Mouse (Mus musculus): Measurements from ENCODE around the gene Card19. TPM values are rescaled to one million over a fixed set of nuclear protein-coding genes. Genes with fewer than 3 reads are reported as not detected.

The Card19 gene
- polyA plus RNA-seq, 1 experiment from 2014 or later: 47.8 TPM

DNA sequence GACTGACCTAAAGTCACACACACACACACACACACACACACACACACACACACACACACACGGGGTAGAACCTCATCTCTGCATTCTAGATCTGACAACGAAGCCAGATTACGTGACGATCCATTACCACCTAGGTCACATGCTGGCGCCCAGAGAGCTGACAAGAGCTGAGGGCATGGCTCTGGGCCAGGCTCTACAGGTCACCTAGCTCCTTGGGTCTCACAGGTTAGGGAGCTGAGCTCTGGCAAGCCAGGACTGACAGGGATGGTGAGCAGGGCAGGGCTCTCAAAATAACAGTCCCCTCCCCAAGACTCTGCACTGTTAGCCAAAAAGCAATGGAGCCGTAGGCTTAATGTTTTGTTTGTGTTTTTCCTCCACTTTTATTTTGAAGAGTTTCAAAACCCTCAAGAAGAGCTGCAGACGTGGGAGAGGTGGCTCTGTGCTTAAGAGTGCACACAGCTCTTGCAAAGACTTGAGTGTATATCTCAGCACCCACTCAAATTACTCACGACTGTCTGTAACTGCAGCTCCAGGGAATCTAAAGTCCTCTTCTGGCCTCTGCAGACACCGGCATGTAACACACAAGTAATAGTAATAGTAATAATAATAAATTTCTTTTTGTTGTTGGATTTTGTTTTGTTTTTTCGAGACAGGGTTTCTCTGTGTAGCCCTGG, 57.7 kb downstream of the Card19 start:
- Histone ChIP-seq H3K27me3 (no peaks in the 10 kb centered on the region), H3K4me3 (no peak overlapping the region), H3K27ac (replicated peaks) (no peak overlapping the region), H3K4me1 (replicated peaks) (peaks cover 4% of the 10 kb centered on the region; the same call in 1 of the 2 replicates), H3K4me2 (no peak overlapping the region), H3K36me3 (no peaks in the 10 kb centered on the region), H3K9ac (no peak overlapping the region), H3K9me3 (peaks cover 5% of the 10 kb centered on the region; the same call in 1 of the 2 replicates)
- ATAC-seq (ENCODE audit: low read depth): no peak
- WGBS: 78% methylated on average over 10 of the region's 10 CpGs

GRCm38 (mm10) chr13:49156645-49157044, 59.2 kb downstream of the Card19 start:
- 77% methylated on average over 4 of the region's 4 CpGs for WGBS
- Histone ChIP-seq H3K9ac (no peak overlapping the region), H3K36me3 (no peaks in the 10 kb centered on the region), H3K27me3 (no peaks in the 10 kb centered on the region), H3K9me3 (peaks cover 5% of the 10 kb centered on the region; the same call in 1 of the 2 replicates), H3K4me1 (replicated peaks) (peaks cover 4% of the 10 kb centered on the region; the same call in 1 of the 2 replicates), H3K27ac (replicated peaks) (no peak overlapping the region), H3K4me2 (no peak overlapping the region), H3K4me3 (no peak overlapping the region)
- ATAC-seq (ENCODE audit: low read depth): no peak

DNA sequence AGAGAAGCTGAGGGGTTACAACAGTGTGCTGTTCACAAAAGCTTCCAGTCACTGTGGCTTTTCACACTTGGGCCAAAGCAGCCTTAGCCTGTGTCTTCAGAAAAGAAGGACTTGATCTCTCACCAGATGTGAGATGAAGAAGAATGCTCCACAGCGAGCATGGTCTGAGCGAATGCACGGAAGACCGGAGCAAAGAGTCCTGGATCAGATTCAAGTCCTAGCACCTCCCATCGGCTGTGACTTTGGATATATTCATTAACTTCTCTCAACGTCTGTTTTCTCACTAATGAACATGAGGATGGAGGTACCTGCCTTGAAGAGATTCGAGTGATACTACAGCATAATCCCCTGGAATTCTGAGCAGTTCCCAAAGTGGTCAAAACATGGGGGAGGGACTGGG, 61.2 kb downstream of the Card19 start:
- no peak overlapping the region for H3K4me2 ChIP-seq
- no peak overlapping the region for H3K27ac ChIP-seq (replicated peaks)
- no peak for ATAC-seq (ENCODE audit: low read depth)
- no peaks in the 10 kb centered on the region for H3K36me3 ChIP-seq
- H3K27me3 ChIP-seq: 0 out of 2 replicates have a peak, but pooled peaks cover 5% of the 10 kb centered on the region
- WGBS: 72% methylated on average over 7 of the region's 7 CpGs
- H3K4me3 ChIP-seq: no peak overlapping the region
- H3K9ac ChIP-seq: no peak overlapping the region
- H3K9me3 ChIP-seq: peaks cover 5% of the 10 kb centered on the region; the same call in 1 of the 2 replicates
- H3K4me1 ChIP-seq (replicated peaks): peaks cover 4% of the 10 kb centered on the region; the same call in 1 of the 2 replicates

- no peak for ATAC-seq (ENCODE audit: low read depth)
- Histone ChIP-seq H3K9ac (0 out of 2 replicates have a peak overlapping the region, but pooled peaks have one; percentile 3), H3K4me2 (no peak overlapping the region), H3K9me3 (peaks cover 5% of the 10 kb centered on the region; the same call in 1 of the 2 replicates), H3K4me3 (no peak overlapping the region), H3K4me1 (replicated peaks) (peaks cover 4% of the 10 kb centered on the region; the same call in 1 of the 2 replicates), H3K27me3 (peaks cover 11% of the 10 kb centered on the region), H3K36me3 (no peaks in the 10 kb centered on the region), H3K27ac (replicated peaks) (no peak overlapping the region)
- 79% methylated on average over 10 of the region's 10 CpGs for WGBS
Observed at GRCm38 (mm10) chr13:49154028-49154427, 61.8 kb downstream of the Card19 start.

Other genes starting within 250 kb of the Card19 start
- 13.2 and 13.7 TPM in 2 replicates for gene Fam120a, start 248.0 kb downstream of the Card19 start, polyA plus RNA-seq (2015; fragmentation: Nextera tagmentation; extraction: Ambion mirVana)
- gene Wnk2, start 68.0 kb downstream of the Card19 start, polyA plus RNA-seq (2015; fragmentation: Nextera tagmentation; extraction: Ambion mirVana): 17.2 and 17.9 TPM in 2 replicates
- 21.8 and 24.6 TPM in 2 replicates for gene Ninj1, start 28.6 kb downstream of the Card19 start, polyA plus RNA-seq (2015; fragmentation: Nextera tagmentation; extraction: Ambion mirVana)
- gene Susd3, start 32.7 kb upstream of the Card19 start, polyA plus RNA-seq (2015; fragmentation: Nextera tagmentation; extraction: Ambion mirVana): 0.55 and 1.1 TPM in 2 replicates
- 3.1 and 3.8 TPM in 2 replicates for gene Fgd3, start 104.3 kb upstream of the Card19 start, polyA plus RNA-seq (2015; fragmentation: Nextera tagmentation; extraction: Ambion mirVana)
- gene Bicd2, start 125.5 kb upstream of the Card19 start, polyA plus RNA-seq (2015; fragmentation: Nextera tagmentation; extraction: Ambion mirVana): 35.4 and 35.9 TPM in 2 replicates
- 12.5 and 13.4 TPM in 2 replicates for gene Ippk, start 205.2 kb upstream of the Card19 start, polyA plus RNA-seq (2015; fragmentation: Nextera tagmentation; extraction: Ambion mirVana)

All from neural tube, embryonic 13.5 days (tissue).